Mouse (Mus musculus) cerebellum, postnatal 25 days (tissue): ENCODE results near the gene Ly6g6c.

Experiments
- DNase-seq, 2 experiments: peaks; one replicate each; pipeline ENCODE4 v3.0.0; 2021; ENCODE audit warnings: mixed read lengths in 2 of 2

Gene Ly6g6c

GRCm38 (mm10) chr17:35064951-35065947 lies at the start of gene Ly6g6c:
Ly6g6c (plus strand) TSS chr17:35065388.
- peak; percentile 71 to 83 for DNase-seq

- DNase-seq = peak; percentile 91 to 92
These were observed 48.8 kb upstream of the Ly6g6c start, which contains the start of gene Vwa7 for GRCm38 (mm10) chr17:35016376-35016775. Vwa7 (plus strand) TSS chr17:35016579.

GRCm38 (mm10) chr17:35016791-35017705 lies 48.1 kb upstream of the Ly6g6c start:
- DNase-seq = peak in 1 of 2 experiments; percentile 34

- DNase-seq = peak in 1 of 2 experiments; percentile 44
These were observed 47.5 kb upstream of the Ly6g6c start for GRCm38 (mm10) chr17:35017706-35018030.

GRCm38 (mm10) chr17:35018171-35018570 lies 47.0 kb upstream of the Ly6g6c start:
- peak in 1 of 2 experiments; percentile 23 for DNase-seq

GRCm38 (mm10) chr17:35019894-35020293 lies 45.3 kb upstream of the Ly6g6c start:
- DNase-seq = peak in 1 of 2 experiments; percentile 25

GRCm38 (mm10) chr17:35020551-35020950 lies 44.6 kb upstream of the Ly6g6c start:
- peak in 1 of 2 experiments; percentile 23 for DNase-seq

- DNase-seq = peak; percentile 92 to 94
These were observed 43.9 kb upstream of the Ly6g6c start for GRCm38 (mm10) chr17:35021163-35021808.

- peak in 1 of 2 experiments; percentile 6 for DNase-seq
These were observed 43.2 kb upstream of the Ly6g6c start for GRCm38 (mm10) chr17:35021842-35022477.

GRCm38 (mm10) chr17:35022541-35023060 lies 42.6 kb upstream of the Ly6g6c start:
- DNase-seq = peak in 1 of 2 experiments; percentile 8

GRCm38 (mm10) chr17:35023221-35023620 lies 42.0 kb upstream of the Ly6g6c start:
- peak in 1 of 2 experiments; percentile 5 for DNase-seq

- peak in 1 of 2 experiments; percentile 2 for DNase-seq
These were observed 41.4 kb upstream of the Ly6g6c start for GRCm38 (mm10) chr17:35023756-35024155.

GRCm38 (mm10) chr17:35024261-35024660 lies 40.9 kb upstream of the Ly6g6c start:
- peak; percentile 9 to 13 for DNase-seq

GRCm38 (mm10) chr17:35024691-35025488 lies 40.3 kb upstream of the Ly6g6c start:
- DNase-seq = peak in 1 of 2 experiments; percentile 13

- peak in 1 of 2 experiments; percentile 11 for DNase-seq
These were observed 39.0 kb upstream of the Ly6g6c start for GRCm38 (mm10) chr17:35026206-35026605.

GRCm38 (mm10) chr17:35027277-35028068 lies 37.7 kb upstream of the Ly6g6c start, which contains the start of gene Sapcd1:
Sapcd1 (minus strand) TSS chr17:35028016.
- DNase-seq = peak; percentile 43 to 60

- DNase-seq = no peak
These were observed 36.9 kb upstream of the Ly6g6c start for GRCm38 (mm10) chr17:35028315-35028714.

GRCm38 (mm10) chr17:35029691-35030532 lies 35.3 kb upstream of the Ly6g6c start:
- peak in 1 of 2 experiments; percentile 41 for DNase-seq

GRCm38 (mm10) chr17:35031272-35031671 lies 33.9 kb upstream of the Ly6g6c start:
- DNase-seq = no peak
